Mouse (Mus musculus) gastrocnemius, adult 8-10 months (tissue): ENCODE results near the gene Cc2d1a. TPM values are rescaled to one million over a fixed set of nuclear protein-coding genes. Genes with fewer than 3 reads are reported as not detected.
A peak's percentile ranks its signal among the peaks of the same experiment; 100 is the strongest.

Experiments used
- DNase-seq, 2 experiments: peaks; one replicate each; pipeline ENCODE4 v3.0.0; 2022; ENCODE audit warnings: low spot score in 2 of 2
- total RNA-seq, 4 experiments: library from RNA; stranded (reverse); gene quantifications; 2 replicates each; pipeline ENCODE4 v1.2.4; 2022

The Cc2d1a gene
- 10 to 100 TPM; 14.0 to 20.0 (median 15.4) TPM for total RNA-seq

- DNase-seq: peak; percentile 84 to 92
These were observed at the start of gene Cc2d1a, which contains the start of gene 4930432K21Rik for GRCm38 (mm10) chr8:84147769-84148530. Cc2d1a (minus strand) TSS chr8:84147936. 4930432K21Rik (plus strand) TSS chr8:84148025.

GRCm38 (mm10) chr8:84197141-84197921, 49.6 kb upstream of the Cc2d1a start:
- peak; percentile 74 to 81 for DNase-seq

GRCm38 (mm10) chr8:84194224-84194743, 46.5 kb upstream of the Cc2d1a start:
- no peak for DNase-seq

- DNase-seq: no peak
These were observed 45.8 kb upstream of the Cc2d1a start for GRCm38 (mm10) chr8:84193566-84193965.

- no peak for DNase-seq
These were observed 45.4 kb upstream of the Cc2d1a start for GRCm38 (mm10) chr8:84193161-84193560.

- DNase-seq: peak; percentile 64 to 76
These were observed 44.8 kb upstream of the Cc2d1a start for GRCm38 (mm10) chr8:84192555-84192954.

- DNase-seq: peak; percentile 67 to 82
These were observed 44.3 kb upstream of the Cc2d1a start for GRCm38 (mm10) chr8:84192023-84192422.

- DNase-seq: no peak
These were observed 42.6 kb upstream of the Cc2d1a start for GRCm38 (mm10) chr8:84190191-84190867.

GRCm38 (mm10) chr8:84189603-84190002, 41.9 kb upstream of the Cc2d1a start:
- DNase-seq: peak; percentile 50 to 61

GRCm38 (mm10) chr8:84188671-84189070, 40.9 kb upstream of the Cc2d1a start:
- no peak for DNase-seq

GRCm38 (mm10) chr8:84187065-84187755, 39.5 kb upstream of the Cc2d1a start:
- DNase-seq: peak in 1 of 2 experiments; percentile 46

GRCm38 (mm10) chr8:84186547-84186946, 38.8 kb upstream of the Cc2d1a start:
- DNase-seq: peak; percentile 65 to 68

GRCm38 (mm10) chr8:84185117-84185516, 37.4 kb upstream of the Cc2d1a start, which contains the start of gene Nanos3:
Nanos3 (minus strand) TSS chr8:84185217.
- DNase-seq: no peak

- no peak for DNase-seq
These were observed 36.6 kb upstream of the Cc2d1a start for GRCm38 (mm10) chr8:84184085-84185043.

GRCm38 (mm10) chr8:84183261-84184084, 35.7 kb upstream of the Cc2d1a start:
- no peak for DNase-seq

- DNase-seq: no peak
These were observed 35.1 kb upstream of the Cc2d1a start for GRCm38 (mm10) chr8:84182833-84183232.

- no peak for DNase-seq
These were observed 32.9 kb upstream of the Cc2d1a start for GRCm38 (mm10) chr8:84180530-84181190.

- DNase-seq: no peak
These were observed 32.2 kb upstream of the Cc2d1a start for GRCm38 (mm10) chr8:84179946-84180345.
